Mouse (Mus musculus) thymus, postnatal 4 days (tissue): ENCODE results near the gene Casz1.

ENCODE experiments used
- DNase-seq: peaks from one replicate; pipeline ENCODE4 v3.0.0; 2021

Gene Casz1

DNA sequence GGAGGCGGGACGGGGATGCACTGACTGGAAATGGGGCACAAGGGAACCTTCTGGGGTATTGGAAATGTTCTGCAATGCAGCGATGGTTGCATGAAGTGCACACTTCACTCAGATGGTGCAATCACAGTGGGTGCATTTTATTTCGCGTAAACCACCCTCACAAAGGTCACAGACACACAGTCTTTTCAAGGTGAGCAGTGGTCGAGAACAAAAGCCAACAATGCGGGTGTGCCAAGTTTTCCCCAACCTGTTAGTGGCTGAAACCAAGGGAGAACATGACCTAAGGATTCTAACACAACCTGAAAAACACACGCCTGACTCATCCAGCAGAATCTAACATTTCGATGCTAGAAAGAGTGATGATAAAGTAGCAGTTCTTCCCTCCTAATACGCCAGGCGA is 174.7 kb downstream of the Casz1 start:
- no peak for DNase-seq

DNA sequence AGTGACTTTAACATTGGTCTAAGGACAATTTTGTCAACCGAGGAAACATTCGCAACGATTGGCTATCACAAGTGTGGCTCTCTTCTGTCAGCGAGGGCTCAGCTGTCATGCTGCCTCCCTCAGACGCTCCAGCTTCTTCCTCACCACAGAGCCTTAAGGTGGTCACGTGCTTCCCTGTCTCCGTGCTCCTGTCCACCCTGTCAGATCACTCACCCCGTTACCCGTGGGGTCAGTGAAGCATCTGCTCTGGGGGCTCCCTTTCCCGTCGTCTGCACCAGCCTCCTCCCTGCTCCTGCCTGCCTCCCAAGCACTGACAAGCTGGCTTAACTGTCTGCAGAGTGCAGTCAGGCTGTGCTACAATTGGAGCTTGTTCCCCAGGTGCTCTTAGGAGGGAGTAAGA is 175.6 kb downstream of the Casz1 start:
- no peak for DNase-seq

DNA sequence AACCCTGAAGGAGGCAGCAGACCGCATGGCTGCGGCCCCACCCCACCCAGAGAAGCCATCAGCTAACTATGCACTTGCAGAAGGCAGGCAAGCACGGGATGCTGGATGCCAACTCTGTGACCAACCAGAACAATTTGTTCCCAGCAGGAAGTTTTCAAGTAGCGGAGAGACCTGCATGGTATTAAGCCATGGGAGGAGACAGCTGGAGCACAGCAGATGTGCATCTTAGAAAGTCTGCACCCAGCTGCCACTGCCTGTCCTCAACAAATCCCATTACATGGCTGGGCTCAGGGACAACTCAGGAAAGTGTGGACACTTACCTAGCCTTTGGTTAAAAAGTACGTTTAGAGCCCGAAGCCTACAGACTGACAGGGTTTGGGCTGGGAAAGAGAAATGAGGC is 178.0 kb downstream of the Casz1 start:
- no peak for DNase-seq

DNA sequence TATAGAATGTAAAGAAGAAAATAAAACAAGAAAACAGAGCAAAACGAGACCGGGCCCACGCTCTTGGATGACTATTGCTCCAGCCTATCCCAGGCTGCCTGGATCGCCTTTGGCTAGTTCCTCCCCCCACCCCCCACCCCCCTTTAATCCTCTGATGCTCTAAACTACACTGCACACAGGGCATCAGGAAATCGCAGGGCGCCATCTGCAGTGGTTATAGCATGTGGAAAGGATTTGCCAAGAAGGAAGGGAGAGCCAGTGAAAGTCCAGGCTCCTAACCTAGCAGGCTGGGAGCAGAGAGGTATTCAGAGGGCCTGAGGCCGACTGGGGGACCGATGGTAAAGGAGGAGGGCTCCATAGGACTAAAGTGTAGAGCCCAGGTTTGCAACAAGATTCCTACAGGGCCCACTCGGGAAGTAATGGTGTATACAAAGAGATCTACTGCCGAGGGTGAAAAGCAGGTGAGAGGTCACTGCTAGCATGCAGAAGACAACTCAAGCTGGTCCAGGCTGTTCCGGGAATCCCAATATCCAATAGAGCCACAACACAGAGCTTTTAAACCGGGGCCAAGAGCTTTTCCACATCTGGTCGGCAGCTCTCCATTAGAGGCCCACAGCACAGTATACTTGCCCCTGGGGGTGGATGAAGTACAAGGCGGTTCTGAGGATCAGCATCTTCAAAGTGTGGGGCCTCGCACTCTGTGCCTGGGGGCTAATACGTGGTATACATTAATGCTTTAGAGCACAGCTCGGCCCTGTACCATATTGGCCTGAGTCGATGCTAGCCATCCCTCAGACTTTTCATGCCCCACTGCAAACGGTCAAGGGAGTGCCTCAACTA is 180.7 kb downstream of the Casz1 start:
- no peak for DNase-seq

DNA sequence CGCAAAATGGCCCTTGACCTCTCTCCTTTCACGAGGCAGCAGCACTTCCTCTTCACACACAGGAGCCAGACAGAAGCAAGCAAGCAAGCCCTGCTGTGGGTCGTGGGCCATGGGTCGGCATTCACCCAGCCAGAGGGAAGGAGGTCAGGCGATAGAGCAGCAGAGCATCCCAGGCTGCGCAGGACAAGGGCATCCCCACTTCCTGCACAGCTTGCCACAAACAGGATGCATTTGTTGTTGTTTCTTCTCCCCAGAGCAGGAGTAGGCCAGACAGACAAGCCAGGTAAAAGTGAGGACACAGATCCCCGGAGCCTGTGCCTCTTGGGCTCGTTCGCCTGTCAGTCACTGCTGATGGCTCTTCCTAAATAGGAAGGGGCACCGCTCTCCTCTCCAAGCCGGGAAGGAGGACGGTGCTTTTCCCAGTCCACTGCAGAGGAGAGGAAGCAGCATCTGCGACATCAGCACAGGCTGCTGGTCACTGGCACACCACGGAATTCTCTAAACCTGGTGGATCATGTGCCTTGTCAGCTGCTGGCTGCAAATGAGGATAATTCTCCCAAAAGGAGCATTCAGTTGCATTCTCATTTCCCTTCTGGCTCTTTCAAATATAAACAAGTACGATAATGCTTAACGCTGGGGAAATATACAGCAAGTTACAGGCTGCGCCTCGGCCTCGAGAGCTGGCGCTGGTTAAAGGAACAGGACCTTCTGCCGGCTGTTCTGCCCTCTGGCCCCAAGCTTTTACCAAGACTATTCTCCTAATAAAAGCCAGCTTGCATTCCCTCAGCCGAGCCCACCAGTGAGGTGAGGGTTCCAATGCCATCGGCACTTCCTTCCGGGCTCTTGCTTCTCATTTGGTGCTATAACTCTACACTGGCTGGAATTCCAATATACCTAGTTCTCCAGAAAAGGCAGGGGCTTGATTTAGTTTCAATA is 181.6 kb downstream of the Casz1 start:
- DNase-seq: no peak

DNA sequence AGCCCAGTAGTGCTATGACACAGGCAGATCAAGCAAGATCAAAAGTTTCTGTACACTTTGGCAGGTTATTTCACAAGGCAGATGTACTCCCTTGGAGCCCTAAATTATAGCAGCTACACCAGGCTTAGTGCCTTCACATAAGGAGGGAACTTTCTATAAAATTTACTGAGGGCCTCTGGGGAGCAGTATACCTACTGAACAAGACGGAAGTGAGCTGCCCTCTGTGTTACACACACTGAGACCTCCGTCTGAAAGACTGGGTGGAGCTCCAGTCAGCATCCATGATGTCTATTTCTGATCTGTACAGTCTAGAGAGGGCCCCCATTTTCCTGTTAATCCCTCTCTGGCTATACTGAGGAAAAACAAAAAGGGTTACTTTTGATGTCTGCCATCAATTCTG is 185.8 kb downstream of the Casz1 start:
- DNase-seq: no peak

DNA sequence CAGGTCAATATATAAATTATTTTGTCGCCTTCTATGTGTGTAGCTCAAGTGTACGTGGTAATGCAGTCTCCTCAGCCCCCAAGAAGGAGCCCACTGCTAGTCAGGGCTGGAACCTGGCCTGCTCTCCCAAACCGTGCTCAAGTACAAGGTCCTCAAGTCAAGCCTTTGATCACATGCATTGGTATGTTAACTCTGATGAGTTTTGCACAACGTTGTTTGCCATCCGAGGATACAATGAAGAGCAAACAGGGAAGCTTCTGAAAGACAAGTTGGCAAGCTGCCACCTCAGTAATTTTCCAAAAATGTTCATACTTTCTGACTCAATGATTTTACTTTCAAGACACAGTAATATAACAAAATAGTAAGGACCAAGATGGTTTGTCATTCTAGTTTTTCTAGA is 189.7 kb downstream of the Casz1 start:
- DNase-seq: no peak

DNA sequence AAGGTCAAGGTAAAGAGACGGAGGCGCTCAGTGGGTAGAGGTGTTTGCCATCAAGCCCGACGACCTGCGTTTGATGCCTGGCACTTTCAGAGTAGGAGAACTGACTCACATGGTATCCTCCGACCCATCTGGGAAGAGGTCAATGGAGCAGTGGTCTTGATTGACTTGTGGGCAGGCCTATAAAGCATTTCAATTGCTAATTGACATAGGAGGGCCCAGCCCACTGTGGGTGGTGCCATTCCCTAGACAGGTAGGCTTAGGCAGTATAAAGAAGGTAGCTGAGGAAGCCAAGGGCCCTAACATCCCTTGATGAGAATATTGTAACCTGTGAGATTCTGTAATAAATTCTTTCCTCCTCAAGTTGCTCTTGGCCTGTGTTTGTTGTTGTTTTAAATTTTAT is 196.5 kb downstream of the Casz1 start:
- no peak for DNase-seq

DNA sequence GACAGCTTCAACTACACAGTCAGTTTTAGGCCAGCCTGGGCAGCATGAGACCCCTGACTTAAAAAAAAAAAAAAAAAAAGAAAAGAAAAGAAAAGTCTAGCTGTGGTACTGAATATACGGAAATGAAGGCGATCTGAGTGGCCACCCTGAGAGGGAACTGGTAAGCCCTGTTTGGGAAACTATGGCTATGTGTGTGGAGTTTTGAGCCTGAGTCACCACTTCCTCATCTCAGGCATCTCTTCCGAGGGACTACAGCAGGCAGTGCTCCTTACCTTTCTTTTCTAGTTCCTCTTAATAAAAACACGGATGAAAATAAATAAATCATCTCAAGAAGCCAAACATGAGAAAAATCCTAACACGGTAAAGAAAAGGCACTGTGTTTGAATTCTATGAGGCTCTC is 197.3 kb downstream of the Casz1 start:
- DNase-seq: no peak

DNA sequence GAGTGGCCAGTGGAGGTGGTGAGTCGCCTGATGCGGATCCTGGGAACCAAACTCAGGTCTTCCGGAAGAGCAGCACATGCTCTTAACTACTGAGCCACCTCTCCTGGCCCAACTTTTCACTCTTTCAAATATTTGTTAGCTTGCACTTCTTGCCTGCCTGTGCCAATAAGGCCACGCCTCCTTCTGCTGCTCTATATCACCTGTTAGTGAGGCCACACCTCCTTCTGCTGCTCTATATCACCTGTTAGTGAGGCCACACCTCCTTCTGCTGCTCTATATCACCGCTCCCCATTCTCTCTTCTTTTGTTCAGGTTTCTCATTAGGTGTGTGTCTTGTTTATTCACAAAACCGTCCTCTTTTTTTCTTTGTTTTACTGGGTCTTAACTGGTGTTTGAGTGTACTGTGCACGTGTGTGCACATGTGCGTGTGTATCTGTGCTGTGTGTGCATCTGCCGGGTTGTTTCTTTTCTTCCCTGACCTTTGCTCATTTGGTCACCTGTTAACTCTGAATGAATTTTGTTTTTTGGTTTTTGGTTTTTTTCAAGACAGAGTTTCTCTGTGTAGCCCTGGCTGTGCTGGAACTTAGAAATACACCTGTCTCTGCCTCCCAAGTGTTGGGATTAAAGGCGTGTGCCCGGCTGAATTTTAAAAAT is 198.3 kb downstream of the Casz1 start:
- DNase-seq: no peak
